Mouse (Mus musculus): Measurements from ENCODE around the gene Ica1.

Gene Ica1

DNA sequence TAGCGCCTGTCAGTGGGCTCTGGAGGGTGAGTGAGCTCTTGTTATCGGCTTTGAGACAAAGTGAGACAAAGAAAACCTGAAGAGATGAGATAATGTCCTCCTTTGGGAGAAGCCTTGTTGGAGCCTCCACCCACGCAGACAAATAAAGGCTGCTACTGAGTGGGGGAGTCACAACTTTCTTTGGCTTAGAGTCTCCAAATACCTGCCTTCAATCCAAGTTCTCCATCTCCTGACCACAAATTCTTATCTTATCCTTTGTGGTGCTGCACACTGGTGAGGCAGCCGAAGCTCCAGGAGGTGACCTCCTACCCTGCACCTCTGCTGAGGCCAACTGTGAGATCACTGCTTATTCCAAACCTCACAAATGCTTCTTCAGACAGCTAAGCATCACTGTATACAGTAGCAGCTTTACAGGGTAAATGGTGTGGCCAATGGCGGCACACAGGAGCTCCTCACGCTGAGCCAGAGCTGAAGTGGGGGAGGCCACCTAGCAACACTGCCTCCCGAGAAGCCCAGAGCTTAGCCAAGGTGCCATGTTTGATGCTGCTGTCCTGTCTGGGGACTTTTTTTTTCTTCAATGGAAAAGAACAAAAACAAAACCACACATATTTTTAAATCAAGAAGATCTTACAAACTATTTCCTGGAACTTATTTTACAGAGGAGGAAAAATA, 130.6 kb downstream of the Ica1 start:
- DNase-seq (ENCODE audit: low read depth, low spot score) = no peak

DNA sequence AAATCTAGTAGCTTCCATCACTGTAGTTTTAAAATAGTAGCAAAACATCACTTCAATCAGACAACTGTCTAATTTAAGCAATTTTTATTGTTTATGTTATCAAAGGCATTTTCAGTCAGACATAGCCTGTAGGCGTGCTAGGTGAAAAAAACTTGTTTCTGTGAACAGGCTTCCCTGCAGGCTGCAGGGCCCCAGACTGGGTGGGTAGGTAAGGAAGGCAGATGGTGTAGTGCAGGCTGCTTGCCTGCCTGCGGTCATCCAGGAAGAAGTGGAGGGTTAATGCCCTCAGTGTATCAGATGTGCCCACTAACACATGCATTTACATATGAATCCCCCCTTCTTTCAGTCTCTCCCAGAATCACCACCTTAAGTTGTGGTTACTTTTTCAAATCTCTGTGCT, 132.6 kb downstream of the Ica1 start:
- DNase-seq (ENCODE audit: low read depth, low spot score) = no peak

DNA sequence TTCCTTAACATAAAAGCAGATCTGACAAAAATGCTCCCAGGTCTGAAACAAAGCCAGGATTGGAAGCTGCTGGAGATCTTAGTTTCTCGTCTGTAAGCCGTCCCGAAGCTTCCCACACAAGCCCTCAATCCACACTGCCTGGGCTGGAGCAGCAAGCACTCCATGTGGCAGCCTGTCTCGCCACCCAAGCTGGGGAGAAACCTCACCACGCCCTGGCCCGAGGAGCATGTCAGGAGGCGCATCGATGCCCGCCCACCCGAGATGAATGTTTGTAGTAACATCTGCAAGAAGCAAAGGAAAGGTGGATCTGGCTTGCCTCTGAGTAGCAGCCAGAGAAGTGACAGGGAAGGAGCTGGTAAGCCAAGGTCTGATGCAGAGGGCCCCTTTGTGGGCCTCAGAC, 133.6 kb downstream of the Ica1 start:
- no peak for DNase-seq (ENCODE audit: low read depth, low spot score)

DNA sequence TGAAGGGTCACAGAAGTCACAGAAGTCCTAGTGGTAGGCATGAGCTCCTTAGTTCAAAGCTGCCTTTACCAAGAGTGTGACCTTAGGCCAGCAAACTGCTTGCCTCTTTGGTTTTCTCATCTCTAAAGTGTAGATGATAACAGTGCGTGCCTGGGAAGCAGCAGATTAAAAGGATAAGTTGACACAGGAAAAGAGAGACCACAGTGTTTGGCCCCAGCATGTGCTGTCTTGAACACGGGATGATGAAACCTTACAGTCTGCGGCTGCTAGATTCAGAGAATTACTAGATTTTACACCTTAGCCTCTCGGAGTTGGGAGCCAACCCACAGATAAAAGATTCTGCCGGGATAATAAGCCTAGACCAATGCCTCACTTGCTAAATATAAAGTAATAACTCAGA, 137.4 kb downstream of the Ica1 start:
- no peak for DNase-seq (ENCODE audit: low read depth, low spot score)

DNA sequence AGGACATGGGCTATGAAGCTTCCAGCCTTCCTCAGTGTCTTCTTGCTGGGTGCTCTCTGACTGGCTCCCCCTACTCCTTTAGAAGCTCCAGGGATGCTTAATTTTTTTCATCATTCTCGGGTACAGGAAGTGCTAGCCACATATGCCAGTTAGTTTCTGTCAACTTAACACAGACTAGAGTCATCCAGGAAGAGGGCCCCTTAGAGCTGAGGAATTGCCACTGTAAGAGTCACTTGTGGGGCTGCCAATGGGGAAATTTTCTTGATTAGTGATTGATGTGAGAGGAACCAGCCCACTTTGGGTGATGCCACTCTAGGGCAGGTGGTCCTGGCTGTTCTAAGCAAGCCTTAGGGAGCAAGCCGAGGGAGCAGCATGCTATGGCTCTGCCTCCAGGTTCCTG, 138.8 kb downstream of the Ica1 start:
- DNase-seq (ENCODE audit: low read depth, low spot score) = no peak

DNA sequence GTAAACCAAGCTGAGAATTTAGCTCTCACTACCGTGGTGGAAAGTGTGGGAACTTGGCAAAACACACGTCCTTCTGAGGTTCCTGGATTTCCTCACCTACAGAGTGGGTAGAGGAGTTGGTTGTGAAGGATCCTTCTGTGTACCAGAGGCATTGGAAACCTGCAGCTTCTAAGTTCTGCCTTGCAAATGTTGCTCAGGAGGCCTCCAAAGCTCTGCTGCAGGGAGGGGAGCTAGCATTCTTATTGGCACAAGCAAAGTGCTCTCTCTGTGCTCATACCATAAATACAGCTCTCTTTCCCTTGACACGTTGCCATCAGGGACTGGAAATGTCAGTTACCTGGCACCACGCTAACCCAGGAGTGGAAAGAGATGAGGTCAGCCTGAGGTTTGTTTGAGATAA, 139.4 kb downstream of the Ica1 start:
- DNase-seq (ENCODE audit: low read depth, low spot score) = no peak

DNA sequence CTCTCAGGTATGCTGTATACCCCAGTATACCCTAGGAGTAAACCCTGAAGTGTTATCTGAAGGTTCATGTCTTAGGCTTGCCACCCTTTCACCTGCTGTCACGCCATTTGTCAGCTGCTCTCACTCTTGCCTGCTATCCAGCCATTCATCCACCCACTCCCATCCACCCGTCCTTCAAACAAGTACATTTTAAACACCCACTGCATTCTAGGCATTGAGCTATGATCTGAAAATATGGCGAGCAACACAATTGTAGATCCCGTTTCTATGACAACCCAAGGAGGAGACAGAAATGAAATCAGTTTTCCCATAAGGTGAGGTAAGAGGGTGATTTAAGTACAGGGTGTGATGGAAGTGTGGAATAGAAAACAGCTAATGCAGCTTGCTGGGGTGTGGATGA, 140.2 kb downstream of the Ica1 start:
- no peak for DNase-seq (ENCODE audit: low read depth, low spot score)

DNA sequence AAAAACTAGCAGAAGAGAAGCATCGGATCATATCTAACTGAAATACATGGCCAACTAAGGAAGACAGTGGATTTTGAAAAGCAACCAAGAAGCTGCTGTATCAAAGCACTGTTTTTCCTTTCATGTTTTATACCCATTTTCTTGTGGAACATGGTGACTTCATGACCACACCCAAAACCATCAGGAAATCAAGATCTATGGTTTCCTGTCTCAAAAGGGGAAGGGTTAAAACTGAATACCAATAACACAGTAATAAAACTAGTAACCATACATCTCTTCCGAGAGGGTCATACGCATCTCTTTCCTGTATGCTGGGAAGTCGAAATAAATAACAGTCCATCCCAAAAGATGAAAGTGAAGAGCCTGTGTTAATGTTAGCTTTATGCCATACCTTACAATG, 145.6 kb downstream of the Ica1 start:
- no peak for DNase-seq (ENCODE audit: low read depth, low spot score)

DNA sequence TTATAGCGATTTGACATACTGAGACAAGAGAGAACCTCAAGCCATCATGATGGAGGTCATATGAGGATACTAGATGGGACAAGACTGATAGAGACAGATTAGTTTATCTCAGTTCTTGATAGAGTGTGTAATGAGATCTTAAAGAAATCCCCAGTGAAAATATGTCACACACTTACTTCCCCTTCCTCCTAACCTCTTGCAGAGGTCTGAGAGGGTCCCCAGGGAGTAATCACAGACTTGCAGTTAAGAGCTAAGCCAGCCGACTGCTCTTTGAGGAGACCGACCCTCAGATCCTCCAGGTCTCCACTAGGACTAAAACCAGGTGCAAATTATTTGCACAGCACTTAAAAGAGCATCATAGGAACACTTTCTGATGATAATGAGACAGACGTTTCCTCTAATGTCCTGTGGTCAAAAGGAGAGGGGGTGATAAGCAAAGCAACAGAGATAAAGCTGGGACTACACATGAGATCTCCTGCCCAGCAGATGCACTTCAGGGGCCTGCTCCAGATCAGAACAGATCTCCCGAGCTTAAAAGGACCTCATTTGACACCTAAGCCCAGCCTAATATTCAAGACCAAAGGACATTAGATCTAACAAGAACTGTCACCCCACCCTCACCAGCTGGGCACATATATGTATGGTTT, 146.2 kb downstream of the Ica1 start:
- no peak for DNase-seq (ENCODE audit: low read depth, low spot score)

DNA sequence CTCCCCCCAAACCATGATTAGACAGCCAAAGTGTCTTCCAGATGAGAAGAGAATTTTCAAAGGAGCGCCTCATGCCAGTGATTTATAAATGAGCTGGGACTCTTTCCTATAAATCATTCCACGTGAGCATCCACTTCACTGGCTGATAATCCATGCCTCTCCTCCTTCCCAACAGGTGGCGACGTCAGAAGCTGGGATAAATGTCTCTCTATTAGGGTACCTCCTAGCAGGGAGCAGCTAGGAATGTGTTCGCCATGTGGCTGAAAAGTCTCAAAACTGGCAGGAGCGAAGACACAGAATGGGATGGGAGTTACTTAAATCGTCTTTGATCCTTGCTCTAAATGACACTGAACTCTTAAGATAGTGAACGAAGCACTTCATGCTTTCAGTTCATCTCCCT, 146.9 kb downstream of the Ica1 start:
- DNase-seq (ENCODE audit: low read depth, low spot score) = no peak

DNA sequence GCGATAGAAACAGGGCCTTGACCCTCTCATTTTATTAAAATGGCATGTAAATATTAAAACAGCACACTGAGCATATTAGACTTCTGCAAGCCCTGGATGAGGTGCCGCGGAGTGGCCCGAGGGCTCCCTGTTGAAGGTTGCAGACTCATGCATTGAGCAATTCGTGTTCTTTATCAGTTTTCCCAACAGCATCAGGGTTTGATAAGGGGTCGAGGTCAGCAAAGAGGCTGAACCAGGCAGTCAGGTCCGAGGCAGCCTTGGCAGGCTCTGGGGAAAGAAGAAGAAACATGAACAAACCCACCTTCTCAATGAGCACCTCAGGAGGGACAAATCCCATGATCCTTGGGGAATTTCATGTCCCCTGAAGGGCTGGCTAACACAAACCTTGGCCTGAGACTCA, 147.8 kb downstream of the Ica1 start:
- no peak for DNase-seq (ENCODE audit: low read depth, low spot score)

DNA sequence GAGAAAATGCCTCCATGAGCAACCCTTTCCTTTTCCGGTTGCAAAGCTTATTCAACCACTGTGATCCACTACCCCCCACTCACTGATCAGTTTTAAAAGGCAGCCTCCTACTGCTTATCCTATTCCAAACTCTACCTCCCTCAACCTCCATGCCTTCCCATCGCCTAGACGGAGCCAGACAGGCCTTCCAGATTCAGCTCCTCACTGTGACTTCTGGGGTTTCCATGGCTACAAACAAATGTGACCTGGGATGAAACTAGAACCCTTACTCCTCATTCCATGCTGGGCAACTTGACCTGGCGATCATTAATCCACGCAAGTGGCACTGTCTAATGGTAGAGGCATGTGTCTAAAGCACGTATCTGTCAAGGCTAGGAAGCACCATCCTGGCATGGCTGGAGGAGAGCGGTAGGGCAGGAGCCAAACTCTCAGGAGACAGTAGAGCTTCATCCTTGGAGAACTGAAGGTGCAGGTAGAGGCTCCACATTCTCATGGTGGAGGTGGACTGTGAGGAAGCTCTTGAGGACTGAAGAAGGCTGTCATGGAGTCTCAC, 149.5 kb downstream of the Ica1 start:
- no peak for DNase-seq (ENCODE audit: low read depth, low spot score)

DNA sequence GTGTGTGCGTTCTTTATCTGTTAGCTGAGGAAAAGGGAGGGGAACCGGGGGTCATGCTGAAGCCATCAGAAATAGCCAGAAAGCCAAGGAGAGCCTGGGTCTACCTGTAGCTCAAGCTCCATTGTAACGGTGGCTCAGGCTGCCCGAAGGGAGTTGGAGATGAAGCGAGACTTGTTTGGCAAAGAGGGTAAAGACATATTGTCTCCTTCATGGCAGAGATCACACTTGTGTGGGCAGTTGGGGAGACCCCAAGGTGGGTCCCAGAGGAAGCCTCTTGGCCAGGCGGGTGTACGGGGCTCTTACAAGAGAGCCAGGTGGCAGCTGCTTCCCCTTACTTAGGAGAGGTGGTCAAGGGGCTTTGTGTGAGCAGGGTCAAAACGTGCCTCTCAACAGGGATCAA, 150.1 kb downstream of the Ica1 start:
- DNase-seq (ENCODE audit: low read depth, low spot score) = no peak

DNA sequence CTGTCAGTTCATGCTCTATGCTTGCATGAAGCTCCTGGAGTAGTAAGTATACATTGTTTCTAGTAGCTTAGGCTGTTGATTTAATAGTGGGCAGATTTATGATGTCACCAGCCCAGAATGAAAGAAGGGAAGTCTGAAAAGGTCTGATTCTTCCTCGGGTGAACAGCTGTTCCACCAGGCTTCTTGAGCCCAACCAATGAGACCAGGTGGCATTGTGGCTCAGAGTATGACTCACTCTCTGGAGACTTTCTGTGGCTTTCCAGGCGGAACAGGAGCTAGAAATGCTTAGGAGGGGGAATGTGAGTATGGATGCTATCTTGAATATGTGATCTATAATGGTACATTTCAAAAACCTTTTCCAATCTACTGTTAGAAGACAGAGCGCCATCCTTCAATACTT, 155.2 kb downstream of the Ica1 start:
- no peak for DNase-seq (ENCODE audit: low read depth, low spot score)

DNA sequence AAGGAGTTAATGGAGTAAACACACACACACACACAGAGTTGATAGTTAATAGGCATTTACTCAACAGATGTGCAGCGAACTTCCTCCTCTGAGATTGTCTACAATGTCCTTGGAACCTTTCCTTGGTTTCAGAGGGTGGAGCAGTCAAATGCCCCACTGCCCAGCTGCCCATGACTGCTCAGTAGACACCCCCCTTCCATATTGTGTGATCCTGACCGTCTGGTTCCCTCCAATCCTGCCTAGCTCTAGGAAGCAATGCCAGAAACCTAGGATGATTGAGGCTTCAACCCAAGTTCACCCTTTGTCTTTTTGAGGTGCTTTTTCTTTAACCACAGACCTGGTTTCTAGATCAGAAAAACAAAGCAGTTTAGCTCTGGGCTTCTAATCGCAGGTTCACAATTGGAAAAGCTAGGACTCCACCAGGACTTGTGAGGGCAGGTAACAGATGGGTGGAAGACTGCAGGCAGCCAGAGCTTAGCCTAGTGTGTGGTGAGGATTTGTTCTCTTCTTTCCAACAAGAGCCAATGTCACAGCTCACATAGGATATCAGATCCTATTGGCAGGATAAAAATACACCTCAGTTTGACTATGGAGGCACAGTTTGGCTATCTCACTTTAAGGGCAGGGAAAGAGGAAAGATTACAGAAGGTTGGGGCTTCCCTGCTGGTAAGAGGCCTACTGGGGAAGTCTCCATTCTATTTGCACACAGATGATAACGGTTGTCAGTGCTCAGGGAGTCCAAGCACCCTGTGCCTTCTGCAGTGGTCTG, 158.5 kb downstream of the Ica1 start:
- DNase-seq (ENCODE audit: low read depth, low spot score) = no peak

DNA sequence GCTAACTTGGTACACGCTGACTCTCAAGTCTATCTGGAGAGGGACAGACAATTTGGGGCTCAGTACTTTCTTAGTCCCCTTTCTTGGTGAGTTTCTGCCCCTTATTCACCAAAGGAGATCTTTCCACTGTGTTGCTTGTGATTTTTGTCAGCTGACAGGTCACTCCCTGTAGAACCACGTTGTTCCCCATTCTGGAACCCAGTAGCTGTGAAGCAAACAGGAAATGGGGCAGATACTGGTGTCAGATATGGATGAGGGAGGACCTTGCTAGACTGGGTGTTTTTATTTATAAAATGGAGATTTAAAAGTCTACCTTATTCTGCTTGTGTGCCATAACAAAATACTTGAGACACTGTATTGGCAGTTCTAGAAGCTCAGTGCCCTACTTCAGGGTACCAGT, 160.9 kb downstream of the Ica1 start:
- no peak for DNase-seq (ENCODE audit: low read depth, low spot score)

DNA sequence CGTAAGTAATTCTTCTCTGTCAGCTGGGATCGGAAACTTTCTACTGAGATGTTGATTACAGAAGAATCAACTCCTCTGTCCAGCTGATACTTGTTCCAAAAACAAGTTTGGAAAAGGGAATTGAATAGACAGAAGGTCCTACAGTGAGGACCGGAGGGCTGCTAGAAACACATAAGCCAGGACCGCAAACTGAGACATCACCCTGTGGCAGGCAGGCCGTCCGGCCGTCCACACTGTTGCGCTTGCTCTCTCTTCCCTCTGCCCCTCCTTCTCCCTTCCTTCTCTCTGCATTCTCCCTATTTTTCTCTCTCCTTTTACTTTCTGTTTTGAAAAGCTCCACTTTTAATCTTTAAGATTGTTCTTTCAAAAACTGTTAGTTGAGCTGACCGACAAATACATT, 186.6 kb downstream of the Ica1 start:
- DNase-seq (ENCODE audit: low read depth, low spot score) = no peak

DNA sequence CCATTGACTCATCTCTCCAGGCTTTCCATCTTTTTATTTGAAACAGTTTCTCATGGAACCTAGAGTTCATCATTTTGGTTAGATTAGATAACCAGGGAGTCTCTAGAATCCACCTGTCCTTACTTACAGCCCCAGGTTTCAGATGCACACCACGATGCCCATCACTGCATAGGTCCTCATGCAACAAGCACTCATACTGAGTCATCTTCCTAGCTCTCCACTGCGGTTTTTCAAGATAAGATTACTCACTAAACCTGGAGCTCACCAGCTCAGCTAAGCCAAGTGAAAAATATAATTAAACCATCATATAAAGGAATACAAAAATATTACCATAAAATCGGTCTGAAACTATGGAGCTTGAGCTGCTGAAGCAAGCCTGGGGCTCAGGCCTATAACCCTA, 194.4 kb downstream of the Ica1 start:
- DNase-seq (ENCODE audit: low read depth, low spot score) = no peak

DNA sequence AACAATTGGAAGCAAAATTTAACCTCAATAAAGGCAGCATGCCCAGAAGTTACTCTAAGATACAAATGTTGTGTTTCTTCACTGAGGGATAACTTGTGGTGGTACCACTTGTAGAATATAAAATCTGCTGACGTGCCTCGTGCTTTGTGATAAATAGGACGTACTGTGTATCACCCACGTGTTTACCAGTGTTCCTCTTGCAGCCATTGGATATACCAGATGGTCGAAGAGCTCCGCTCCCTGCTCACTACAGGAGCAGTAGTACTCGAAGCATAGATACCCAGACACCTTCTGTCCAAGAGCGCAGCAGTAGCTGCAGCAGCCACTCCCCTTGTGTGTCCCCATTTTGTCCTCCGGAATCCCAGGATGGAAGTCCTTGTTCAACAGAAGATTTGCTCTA, 195.9 kb downstream of the Ica1 start:
- DNase-seq (ENCODE audit: low read depth, low spot score) = no peak

Measured in retina, postnatal 7 days (tissue).